Mouse (Mus musculus) neural tube, embryonic 11.5 days (tissue): ENCODE results near the gene B3gnt6. TPM values are rescaled to one million over a fixed set of nuclear protein-coding genes. Genes with fewer than 3 reads are reported as not detected.

ENCODE experiments used
- ATAC-seq: fragments of 200-750 bp; cut with Nextera tagmentation; 2 replicates; pipeline ENCODE4 v1.8.0; 2017; ENCODE audit warnings: moderate number of reproducible peaks, mild to moderate bottlenecking, moderate TSS enrichment, moderate library complexity; ENCODE audit not compliant: insufficient read depth, low FRiP score, low TSS enrichment
- DNase-seq: peaks from one replicate; pipeline ENCODE4 v3.0.0-alpha.2; 2015; ENCODE audit warnings: low spot score
- H3K27ac ChIP-seq: fragments of 300-500 bp; sonication (generic); 2 replicates; pipeline ENCODE4 v1.5.1; 2014; ENCODE audit warnings: low read depth, mild to moderate bottlenecking, low read length
- H3K27me3 ChIP-seq: fragments of 300-500 bp; sonication (generic); 2 replicates; pipeline ENCODE4 v1.6.1; 2014; ENCODE audit warnings: mild to moderate bottlenecking, low read length, mixed read lengths; ENCODE audit not compliant: control insufficient read depth, insufficient read depth
- H3K36me3 ChIP-seq: fragments of 300-500 bp; sonication (generic); 2 replicates; pipeline ENCODE4 v1.6.1; 2014; ENCODE audit warnings: mild to moderate bottlenecking, low read length, moderate library complexity, mixed read lengths; ENCODE audit not compliant: control insufficient read depth, insufficient read depth
- H3K4me1 ChIP-seq: fragments of 300-500 bp; sonication (generic); 2 replicates; pipeline ENCODE4 v1.6.1; 2014; ENCODE audit warnings: low read length, mixed read lengths; ENCODE audit not compliant: control insufficient read depth, insufficient read depth
- H3K4me2 ChIP-seq: fragments of 300-500 bp; sonication (generic); 2 replicates; pipeline ENCODE4 v1.6.1; 2014; ENCODE audit warnings: low read depth, mild to moderate bottlenecking, moderate library complexity
- H3K4me3 ChIP-seq: fragments of 300-500 bp; sonication (generic); 2 replicates; pipeline ENCODE4 v1.5.1; 2014; ENCODE audit warnings: low read depth, low read length
- H3K9ac ChIP-seq: fragments of 300-500 bp; sonication (generic); 2 replicates; pipeline ENCODE4 v1.6.1; 2014; ENCODE audit warnings: mild to moderate bottlenecking, low read length
- H3K9me3 ChIP-seq: fragments of 300-500 bp; sonication (generic); 2 replicates; pipeline ENCODE4 v1.6.1; 2016; ENCODE audit warnings: low read length; ENCODE audit not compliant: control insufficient read depth
- WGBS: fragments of 180-500 bp; shearing (Covaris S2); extraction: QIAGEN DNeasy Blood & Tissue Kit; methylation state at CpG from one replicate; pipeline ENCODE4 v1.1.7; 2014; 5-methylcytosine and 5-hydroxymethylcytosine counted together
- polyA plus RNA-seq: library from polyadenylated mRNA; unstranded; fragments of >200 nt; fragmentation: Nextera tagmentation; extraction: Ambion mirVana; gene quantifications from 2 replicates; pipeline ENCODE4 v1.2.1, GENCODE M21; 2014

The B3gnt6 gene
- polyA plus RNA-seq, 1 experiment from 2014 or later = 0.16 TPM

DNA sequence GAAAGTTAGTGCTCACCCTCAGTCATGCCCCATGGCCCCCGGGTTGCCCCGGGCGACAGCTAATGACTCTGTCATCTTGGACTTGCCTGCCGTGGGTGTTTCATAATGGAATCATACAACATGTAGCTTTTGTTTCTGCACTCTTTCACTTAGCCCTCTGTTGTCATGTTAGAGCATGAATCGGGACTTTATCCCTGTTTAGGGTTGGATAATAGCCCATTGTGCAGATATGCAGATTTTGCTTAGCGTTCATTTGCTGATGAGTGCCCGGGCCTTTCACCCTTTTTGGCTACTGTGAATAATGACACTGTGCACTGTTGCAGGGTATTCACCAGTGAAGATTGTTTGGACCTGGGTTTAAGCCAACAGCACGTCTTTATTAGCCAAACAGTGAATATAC, 12.6 kb downstream of the B3gnt6 start:
- no peaks in the 10 kb centered on the region for H3K27me3 ChIP-seq
- no peaks in the 10 kb centered on the region for H3K9me3 ChIP-seq
- peak; percentile 74 for DNase-seq
- no peak overlapping the region for H3K4me2 ChIP-seq
- H3K9ac ChIP-seq = no peak overlapping the region
- 47% methylated on average over 8 of the region's 8 CpGs for WGBS
- H3K36me3 ChIP-seq = no peaks in the 10 kb centered on the region
- peak overlapping the region; percentile 50 for H3K27ac ChIP-seq
- ATAC-seq = peak; percentile 84
- H3K4me1 ChIP-seq = peaks cover 4% of the 10 kb centered on the region; the same call in 1 of the 2 replicates
- no peak overlapping the region for H3K4me3 ChIP-seq

DNA sequence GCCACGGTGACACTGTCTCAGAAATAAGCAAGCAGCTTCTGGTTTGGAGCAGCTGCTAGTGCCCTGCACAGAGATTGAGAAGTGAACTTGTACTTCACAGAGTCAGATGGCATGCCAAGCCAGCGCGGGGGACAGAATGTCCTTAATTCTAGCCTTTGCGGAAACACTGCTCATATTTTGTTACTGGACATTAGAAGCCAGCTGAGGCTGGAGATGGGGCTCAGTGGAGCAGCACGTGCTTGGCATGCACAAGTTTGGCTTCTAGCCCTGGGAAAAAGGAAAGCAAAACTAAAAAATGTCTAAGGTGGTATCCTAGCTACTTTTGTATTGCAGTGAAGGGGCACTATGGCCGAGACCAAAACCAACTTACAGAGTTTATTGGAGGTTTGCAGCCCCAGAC, 14.0 kb downstream of the B3gnt6 start:
- ATAC-seq (no peak), DNase-seq (no peak)
- Histone ChIP-seq H3K27ac (no peak overlapping the region), H3K4me2 (no peak overlapping the region), H3K4me3 (no peak overlapping the region), H3K9me3 (no peaks in the 10 kb centered on the region), H3K9ac (no peak overlapping the region), H3K27me3 (no peaks in the 10 kb centered on the region), H3K36me3 (no peaks in the 10 kb centered on the region), H3K4me1 (peaks cover 4% of the 10 kb centered on the region; the same call in 1 of the 2 replicates)
- 80% methylated on average over 6 of the region's 6 CpGs for WGBS

DNA sequence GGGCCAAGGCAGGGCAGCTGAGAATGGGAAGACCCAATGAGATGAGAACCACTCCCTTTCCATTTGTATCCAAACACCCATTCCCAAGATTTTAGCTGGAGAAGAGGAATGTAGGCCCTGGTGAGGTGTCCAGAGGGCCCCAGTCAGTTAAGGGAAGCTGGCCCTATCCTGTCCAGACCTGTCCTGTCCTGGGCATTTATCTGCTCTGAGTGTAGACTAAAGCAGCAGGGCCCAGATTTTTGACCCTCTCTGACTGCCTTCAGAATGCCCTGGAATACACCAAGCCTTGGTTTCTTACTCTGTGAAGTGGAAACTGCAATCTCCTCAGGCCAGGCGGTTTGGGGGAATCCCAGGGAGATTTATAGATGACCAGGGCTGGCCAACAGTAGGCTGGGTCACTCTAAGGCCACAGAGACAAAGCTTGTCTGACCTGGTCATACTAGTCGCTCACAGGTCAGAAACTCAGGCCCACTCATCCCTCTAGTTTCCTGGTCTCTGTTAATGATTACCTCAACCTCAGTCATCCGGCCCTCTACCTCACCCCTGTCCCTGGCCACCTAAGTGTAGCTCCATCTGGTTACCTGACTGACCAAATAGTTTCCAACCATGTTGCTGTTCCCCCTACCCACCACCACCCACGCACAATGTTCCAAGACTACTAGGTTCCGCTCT, 20.6 kb downstream of the B3gnt6 start:
- peaks cover 10% of the 10 kb centered on the region; the same call in 1 of the 2 replicates for H3K4me1 ChIP-seq
- H3K9ac ChIP-seq = peak overlapping the region; percentile 70
- H3K4me3 ChIP-seq = peak overlapping the region; percentile 79
- peak overlapping the region; percentile 73 for H3K4me2 ChIP-seq
- no peaks in the 10 kb centered on the region for H3K36me3 ChIP-seq
- no peaks in the 10 kb centered on the region for H3K9me3 ChIP-seq
- DNase-seq = no peak
- H3K27ac ChIP-seq = 0 out of 2 replicates have a peak overlapping the region, but pooled peaks have one; percentile 23
- no peaks in the 10 kb centered on the region for H3K27me3 ChIP-seq
- 71% methylated on average over 5 of the region's 5 CpGs for WGBS
- ATAC-seq = no peak; the same call in 1 of the 2 replicates

DNA sequence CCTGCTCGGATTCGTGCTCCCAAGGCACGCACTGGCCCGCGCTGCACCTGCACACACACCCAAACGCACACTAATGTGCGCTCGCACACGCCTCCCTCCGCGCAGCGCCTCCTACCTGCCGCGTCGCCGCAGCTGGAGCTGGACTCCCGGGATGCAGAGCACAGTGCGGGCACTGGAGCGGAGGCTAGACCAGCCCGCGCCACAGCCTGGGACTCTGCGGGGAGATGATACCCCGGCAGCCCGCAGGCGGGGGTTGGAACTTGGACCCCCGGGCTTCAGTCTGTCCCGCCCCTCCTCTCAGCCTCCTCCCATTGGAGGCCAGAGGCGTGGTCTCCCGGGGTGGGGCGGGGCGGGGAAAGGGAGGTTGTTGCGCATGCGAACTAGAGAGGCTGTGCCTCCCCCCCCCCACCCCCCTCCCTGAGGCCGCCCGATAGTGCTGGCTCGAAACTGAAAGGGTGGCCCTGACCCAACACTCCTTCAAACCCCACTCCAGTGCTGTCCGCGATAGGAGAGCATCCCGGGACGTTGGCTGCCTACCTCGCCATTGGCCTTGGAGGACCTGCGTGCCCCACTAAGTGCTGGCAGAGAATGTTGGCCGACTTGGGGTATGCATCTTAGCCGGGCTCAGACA, 21.2 kb downstream of the B3gnt6 start, which contains the start of gene Capn5:
Capn5 (minus strand) TSS at position 346 of the 631 bp plus-strand sequence.
- H3K9ac ChIP-seq = peak within 1 kb of the TSS; percentile 70
- WGBS = under 1% methylated on average over 38 of the region's 44 CpGs
- H3K9me3 ChIP-seq = no peaks in the 10 kb centered on the region
- H3K4me3 ChIP-seq = peak within 1 kb of the TSS; percentile 79
- H3K27me3 ChIP-seq = no peaks in the 10 kb centered on the region
- DNase-seq (peak; percentile 85), ATAC-seq (peak; percentile 82)
- 0 out of 2 replicates have a peak within 1 kb of the TSS, but pooled peaks have one; percentile 23 for H3K27ac ChIP-seq
- no peaks in the 10 kb centered on the region for H3K36me3 ChIP-seq
- H3K4me1 ChIP-seq = peaks cover 10% of the 10 kb centered on the region; the same call in 1 of the 2 replicates
- H3K4me2 ChIP-seq = peak within 1 kb of the TSS; percentile 73

DNA sequence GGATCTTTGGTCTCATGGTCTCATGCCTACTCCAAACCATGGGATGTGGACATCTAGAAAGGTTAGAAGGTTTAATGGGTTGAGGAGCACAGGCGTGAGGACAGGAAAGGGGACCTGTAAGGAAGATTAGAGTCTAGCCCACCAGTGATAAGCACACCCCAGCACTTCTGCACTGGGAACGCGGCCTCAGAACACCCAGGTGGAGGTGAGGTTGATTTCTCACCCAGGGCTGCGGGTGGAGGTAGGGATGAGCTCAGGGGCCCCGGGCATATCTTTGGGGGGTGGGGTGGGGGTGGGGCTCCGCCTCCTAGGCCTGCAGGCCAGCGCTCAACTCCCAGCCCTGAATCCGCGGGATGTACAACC, 21.7 kb downstream of the B3gnt6 start:
- peak overlapping the region; percentile 79 for H3K4me3 ChIP-seq
- no peaks in the 10 kb centered on the region for H3K27me3 ChIP-seq
- DNase-seq = no peak
- H3K4me2 ChIP-seq = peak overlapping the region; percentile 73
- H3K9ac ChIP-seq = peak overlapping the region; percentile 70
- H3K4me1 ChIP-seq = peaks cover 10% of the 10 kb centered on the region; the same call in 1 of the 2 replicates
- WGBS = 6% methylated on average over 9 of the region's 9 CpGs
- H3K27ac ChIP-seq = no peak overlapping the region
- H3K9me3 ChIP-seq = no peaks in the 10 kb centered on the region
- H3K36me3 ChIP-seq = no peaks in the 10 kb centered on the region
- ATAC-seq = no peak; the same call in 1 of the 2 replicates

DNA sequence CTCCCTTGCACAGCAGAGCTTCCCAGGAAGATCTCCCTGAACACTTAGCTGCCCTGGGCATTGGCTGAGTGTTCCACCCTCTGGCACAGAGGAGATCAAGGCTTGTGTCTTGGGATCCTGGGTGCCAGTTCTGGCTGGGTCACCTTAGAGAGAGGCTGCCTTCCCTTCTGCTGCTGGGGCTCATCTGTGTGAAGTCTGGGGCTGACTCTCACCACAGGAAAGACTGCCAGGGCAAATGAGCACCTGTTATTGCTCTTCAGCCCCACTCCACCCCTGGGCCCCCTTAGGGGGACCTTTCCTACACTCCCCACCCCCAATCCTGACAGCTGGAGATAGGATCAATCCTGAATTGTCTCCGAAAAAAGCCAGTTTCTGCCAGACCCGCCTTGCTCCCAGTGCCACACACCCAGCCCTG, 22.2 kb downstream of the B3gnt6 start:
- WGBS = 50% methylated on average over 2 of the region's 2 CpGs

DNA sequence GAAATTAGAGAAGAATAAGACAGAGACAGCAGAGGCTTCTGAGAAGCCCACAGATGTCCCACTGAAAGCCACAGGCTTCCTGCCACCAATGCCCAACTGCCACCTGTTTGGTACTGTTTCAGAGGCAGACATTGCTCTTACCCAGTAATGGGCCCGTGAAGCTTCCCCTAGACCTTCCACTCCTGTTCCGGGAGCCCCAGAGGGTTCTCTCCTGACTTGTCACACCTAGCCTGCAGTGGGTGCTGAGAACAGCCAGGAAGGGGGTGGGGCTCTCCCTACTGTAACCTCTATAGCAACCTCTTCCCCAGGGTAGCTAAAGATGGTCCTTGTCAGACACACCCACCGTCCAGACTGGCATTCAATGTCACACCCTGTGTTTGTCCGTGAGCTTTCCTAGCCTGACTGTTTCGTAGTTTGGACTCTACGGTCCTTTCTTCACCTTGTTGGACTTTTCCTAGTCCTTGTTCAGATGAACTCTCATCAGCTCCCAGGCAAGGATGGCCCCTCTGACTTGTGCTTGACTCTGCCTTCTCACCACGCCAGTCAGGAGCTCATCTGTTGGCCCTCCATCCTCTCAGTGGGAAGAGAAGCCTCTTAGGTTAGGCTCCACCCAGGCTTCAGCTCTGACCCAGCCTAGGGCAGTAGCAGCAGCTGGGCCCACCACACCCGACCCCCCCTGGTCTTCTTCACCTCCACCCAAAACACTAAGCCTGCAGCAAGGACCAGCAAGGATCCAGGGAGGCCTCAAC, 22.8 kb downstream of the B3gnt6 start:
- ATAC-seq = no peak
- H3K4me3 ChIP-seq = no peak overlapping the region
- H3K9ac ChIP-seq = no peak overlapping the region
- H3K36me3 ChIP-seq = no peaks in the 10 kb centered on the region
- peaks cover 10% of the 10 kb centered on the region; the same call in 1 of the 2 replicates for H3K4me1 ChIP-seq
- peak overlapping the region; percentile 73 for H3K4me2 ChIP-seq
- 73% methylated on average over 8 of the region's 8 CpGs for WGBS
- no peak overlapping the region for H3K27ac ChIP-seq
- H3K27me3 ChIP-seq = no peaks in the 10 kb centered on the region
- H3K9me3 ChIP-seq = no peaks in the 10 kb centered on the region
- no peak for DNase-seq

More for the DNA sequence above, 22.2 kb downstream of the B3gnt6 start:
- no peak overlapping the region for H3K27ac ChIP-seq
- H3K4me3 ChIP-seq = peak overlapping the region; percentile 79; the same call in 1 of the 2 replicates
- H3K27me3 ChIP-seq = no peaks in the 10 kb centered on the region
- H3K9ac ChIP-seq = no peak overlapping the region
- H3K4me2 ChIP-seq = peak overlapping the region; percentile 73
- no peak for DNase-seq
- no peaks in the 10 kb centered on the region for H3K9me3 ChIP-seq
- peaks cover 10% of the 10 kb centered on the region; the same call in 1 of the 2 replicates for H3K4me1 ChIP-seq
- ATAC-seq = no peak
- no peaks in the 10 kb centered on the region for H3K36me3 ChIP-seq

DNA sequence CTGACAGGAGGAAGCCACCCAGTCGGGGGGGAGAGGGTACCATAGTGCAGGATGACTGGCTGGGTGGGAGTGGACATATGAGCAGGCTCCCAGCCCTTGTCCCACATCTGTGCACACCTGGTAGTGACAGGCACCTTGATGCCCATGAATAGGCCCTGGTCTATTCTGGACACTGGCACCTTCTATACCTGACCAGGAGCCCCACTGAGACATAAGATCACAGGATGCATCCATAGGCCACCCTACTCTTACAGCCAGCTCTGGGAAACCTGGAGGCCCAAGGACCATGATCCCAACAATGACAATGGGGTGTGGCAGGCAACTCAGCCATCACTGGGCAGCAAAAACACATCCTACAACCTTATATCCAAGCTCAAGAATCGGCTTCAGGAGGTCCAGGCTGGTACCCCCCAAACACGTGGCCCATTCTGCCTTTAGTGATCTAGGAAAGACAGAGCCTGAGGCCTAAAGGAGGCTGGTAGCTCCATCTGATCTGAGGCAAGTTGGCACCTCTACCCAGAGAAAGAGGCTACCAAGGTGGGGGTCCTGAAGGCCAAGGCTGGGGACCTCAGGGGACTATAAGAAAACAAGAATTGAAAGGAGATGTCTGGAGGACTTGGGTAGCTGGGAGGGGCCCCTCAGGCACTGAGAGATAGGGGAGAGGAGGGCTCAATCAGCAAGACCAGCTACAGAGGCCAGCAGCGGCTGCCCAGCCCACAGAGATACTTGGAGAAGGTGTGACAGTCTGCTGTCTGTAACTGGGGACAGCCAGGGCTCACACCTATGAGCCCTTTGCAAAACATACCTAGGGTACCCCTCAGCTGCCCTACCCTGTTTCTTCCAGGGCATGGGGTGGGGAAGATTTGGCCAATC, 24.2 kb downstream of the B3gnt6 start:
- DNase-seq (no peak), ATAC-seq (no peak)
- H3K4me1 ChIP-seq = peaks cover 16% of the 10 kb centered on the region; the same call in 1 of the 2 replicates
- no peaks in the 10 kb centered on the region for H3K36me3 ChIP-seq
- H3K4me3 ChIP-seq = no peak overlapping the region
- H3K9ac ChIP-seq = no peak overlapping the region; the same call in 1 of the 2 replicates
- no peak overlapping the region for H3K27ac ChIP-seq
- no peak overlapping the region for H3K4me2 ChIP-seq
- no peaks in the 10 kb centered on the region for H3K9me3 ChIP-seq
- WGBS = 82% methylated on average over 4 of the region's 4 CpGs
- H3K27me3 ChIP-seq = no peaks in the 10 kb centered on the region
